Mouse (Mus musculus) forebrain, embryonic 13.5 days (tissue): Measurements from ENCODE around the gene Hspa14. TPM values are rescaled to one million over a fixed set of nuclear protein-coding genes. Genes with fewer than 3 reads are reported as not detected.

Experiments
- ATAC-seq: fragments of 200-750 bp; cut with Nextera tagmentation; 2 replicates; pipeline ENCODE4 v1.8.0; 2017
- H3K27ac ChIP-seq: fragments of 300-500 bp; sonication (generic); 2 replicates; pipeline ENCODE4 v1.5.1; 2015; ENCODE audit warnings: inconsistent platforms, mild to moderate bottlenecking, moderate library complexity
- H3K27me3 ChIP-seq: fragments of 300-500 bp; sonication (generic); 2 replicates; pipeline ENCODE4 v1.6.1; 2015; ENCODE audit warnings: mild to moderate bottlenecking, inconsistent platforms
- H3K36me3 ChIP-seq: fragments of 300-500 bp; sonication (generic); 2 replicates; pipeline ENCODE4 v1.6.1; 2015; ENCODE audit warnings: mild to moderate bottlenecking, inconsistent platforms; ENCODE audit not compliant: poor library complexity, severe bottlenecking
- H3K4me1 ChIP-seq: fragments of 300-500 bp; sonication (generic); 2 replicates; pipeline ENCODE4 v1.6.1; 2015; ENCODE audit warnings: inconsistent platforms
- H3K4me2 ChIP-seq: fragments of 300-500 bp; sonication (generic); 2 replicates; pipeline ENCODE4 v1.6.1; 2015; ENCODE audit warnings: inconsistent platforms, mild to moderate bottlenecking, moderate library complexity
- H3K4me3 ChIP-seq: fragments of 300-500 bp; sonication (generic); 2 replicates; pipeline ENCODE4 v1.5.1; 2015; ENCODE audit warnings: mild to moderate bottlenecking, inconsistent platforms
- H3K9ac ChIP-seq: fragments of 300-500 bp; sonication (generic); 2 replicates; pipeline ENCODE4 v1.6.1; 2015; ENCODE audit warnings: mild to moderate bottlenecking, inconsistent platforms
- H3K9me3 ChIP-seq: fragments of 300-500 bp; sonication (generic); replicated peaks from 2 replicates; pipeline ENCODE4 v1.6.1; 2016; ENCODE audit warnings: inconsistent platforms
- WGBS: fragments of 180-500 bp; shearing (Covaris S2); methylation state at CpG from one replicate; pipeline ENCODE4 v1.1.7; 2015; 5-methylcytosine and 5-hydroxymethylcytosine counted together
- polyA plus RNA-seq: library from polyadenylated mRNA; unstranded; fragments of >200 nt; fragmentation: Nextera tagmentation; extraction: Ambion mirVana; gene quantifications from 2 replicates; pipeline ENCODE4 v1.2.1, GENCODE M21; 2015

The Hspa14 gene
- polyA plus RNA-seq, 1 experiment from 2014 or later = 93.6 TPM

- H3K9ac ChIP-seq = peak overlapping the region; percentile 70; the same call in 1 of the 2 replicates
- ATAC-seq = no peak
- no peak overlapping the region for H3K27ac ChIP-seq
- peaks cover 18% of the 10 kb centered on the region for H3K4me1 ChIP-seq
- H3K4me2 ChIP-seq = peak overlapping the region; percentile 69
- H3K9me3 ChIP-seq = no peaks in the 10 kb centered on the region
- peaks cover 7% of the 10 kb centered on the region; the same call in 1 of the 2 replicates for H3K36me3 ChIP-seq
- H3K4me3 ChIP-seq = peak overlapping the region; percentile 90
- WGBS = 62% methylated on average over 3 of the region's 3 CpGs
- no peaks in the 10 kb centered on the region for H3K27me3 ChIP-seq
Measured at GRCm38 (mm10) chr2:3475746-3476251, 36.8 kb downstream of the Hspa14 start.

GRCm38 (mm10) chr2:3474861-3475283 is 37.7 kb downstream of the Hspa14 start, which contains the start of gene Suv39h2:
Gene Suv39h2, minus strand, starts transcription at chr2:3475031.
- no peaks in the 10 kb centered on the region for H3K9me3 ChIP-seq
- peak; percentile 97 for ATAC-seq
- peak within 1 kb of the TSS; percentile 90 for H3K4me3 ChIP-seq
- WGBS = under 1% methylated on average over 42 of the region's 42 CpGs
- H3K27ac ChIP-seq = peak within 1 kb of the TSS; percentile 95
- H3K36me3 ChIP-seq = peaks cover 9% of the 10 kb centered on the region
- no peaks in the 10 kb centered on the region for H3K27me3 ChIP-seq
- peaks cover 18% of the 10 kb centered on the region for H3K4me1 ChIP-seq
- H3K9ac ChIP-seq = peak within 1 kb of the TSS; percentile 89
- H3K4me2 ChIP-seq = peak within 1 kb of the TSS; percentile 69

GRCm38 (mm10) chr2:3474361-3474805 is 38.2 kb downstream of the Hspa14 start:
- Histone ChIP-seq H3K27ac (peak overlapping the region; percentile 95), H3K9ac (peak overlapping the region; percentile 89), H3K27me3 (no peaks in the 10 kb centered on the region), H3K4me2 (peak overlapping the region; percentile 69), H3K9me3 (no peaks in the 10 kb centered on the region), H3K4me1 (peaks cover 18% of the 10 kb centered on the region), H3K36me3 (peaks cover 14% of the 10 kb centered on the region), H3K4me3 (peak overlapping the region; percentile 90)
- peak; percentile 83 for ATAC-seq
- under 1% methylated on average over 45 of the region's 46 CpGs for WGBS

GRCm38 (mm10) chr2:3473891-3474290 is 38.7 kb downstream of the Hspa14 start:
- H3K36me3 ChIP-seq = peaks cover 14% of the 10 kb centered on the region
- H3K4me3 ChIP-seq = peak overlapping the region; percentile 90
- no peaks in the 10 kb centered on the region for H3K9me3 ChIP-seq
- H3K4me2 ChIP-seq = peak overlapping the region; percentile 69
- under 1% methylated on average over 12 of the region's 12 CpGs for WGBS
- H3K4me1 ChIP-seq = peaks cover 18% of the 10 kb centered on the region
- peak overlapping the region; percentile 89 for H3K9ac ChIP-seq
- no peak for ATAC-seq
- peak overlapping the region; percentile 95 for H3K27ac ChIP-seq
- H3K27me3 ChIP-seq = no peaks in the 10 kb centered on the region

GRCm38 (mm10) chr2:3456590-3456989 is 56.0 kb downstream of the Hspa14 start:
- Histone ChIP-seq H3K4me3 (no peak overlapping the region), H3K27ac (no peak overlapping the region), H3K9me3 (no peaks in the 10 kb centered on the region), H3K36me3 (peaks cover 73% of the 10 kb centered on the region), H3K4me1 (no peaks in the 10 kb centered on the region), H3K27me3 (no peaks in the 10 kb centered on the region), H3K9ac (no peak overlapping the region), H3K4me2 (no peak overlapping the region)
- no peak for ATAC-seq
- WGBS = 82% methylated on average over 4 of the region's 4 CpGs

GRCm38 (mm10) chr2:3453096-3453495 is 59.5 kb downstream of the Hspa14 start:
- no peak for ATAC-seq
- Histone ChIP-seq H3K27ac (no peak overlapping the region), H3K4me3 (no peak overlapping the region), H3K4me1 (no peaks in the 10 kb centered on the region), H3K27me3 (no peaks in the 10 kb centered on the region), H3K9ac (no peak overlapping the region), H3K36me3 (peaks cover 63% of the 10 kb centered on the region), H3K9me3 (no peaks in the 10 kb centered on the region), H3K4me2 (no peak overlapping the region)
- 91% methylated on average over 3 of the region's 3 CpGs for WGBS

- H3K36me3 ChIP-seq = peaks cover 62% of the 10 kb centered on the region
Measured at GRCm38 (mm10) chr2:3449431-3449830, 63.2 kb downstream of the Hspa14 start.

GRCm38 (mm10) chr2:3445984-3446383 is 66.6 kb downstream of the Hspa14 start:
- ATAC-seq = no peak
- H3K27me3 ChIP-seq = no peaks in the 10 kb centered on the region
- no peaks in the 10 kb centered on the region for H3K4me1 ChIP-seq
- peaks cover 61% of the 10 kb centered on the region for H3K36me3 ChIP-seq
- H3K4me2 ChIP-seq = no peak overlapping the region
- no peak overlapping the region for H3K27ac ChIP-seq
- H3K9me3 ChIP-seq = no peaks in the 10 kb centered on the region
- no peak overlapping the region for H3K4me3 ChIP-seq
- WGBS = 85% methylated on average over 4 of the region's 4 CpGs
- H3K9ac ChIP-seq = no peak overlapping the region

More at GRCm38 (mm10) chr2:3449431-3449830, 63.2 kb downstream of the Hspa14 start:
- Histone ChIP-seq H3K9ac (no peak overlapping the region), H3K4me1 (no peaks in the 10 kb centered on the region), H3K9me3 (no peaks in the 10 kb centered on the region), H3K4me2 (no peak overlapping the region), H3K27ac (no peak overlapping the region), H3K4me3 (no peak overlapping the region), H3K27me3 (no peaks in the 10 kb centered on the region)
- ATAC-seq = no peak
- WGBS = 81% methylated on average over 2 of the region's 2 CpGs

GRCm38 (mm10) chr2:3444206-3444605 is 68.4 kb downstream of the Hspa14 start:
- no peak for ATAC-seq
- H3K9me3 ChIP-seq = no peaks in the 10 kb centered on the region
- no peaks in the 10 kb centered on the region for H3K27me3 ChIP-seq
- H3K4me2 ChIP-seq = no peak overlapping the region
- H3K4me3 ChIP-seq = no peak overlapping the region
- WGBS = 73% methylated on average over 7 of the region's 7 CpGs
- H3K9ac ChIP-seq = no peak overlapping the region
- no peaks in the 10 kb centered on the region for H3K4me1 ChIP-seq
- no peak overlapping the region for H3K27ac ChIP-seq
- peaks cover 57% of the 10 kb centered on the region for H3K36me3 ChIP-seq

Other genes with a start within 250 kb of the Hspa14 start
- gene Nmt2, start 228.6 kb downstream of the Hspa14 start, polyA plus RNA-seq = 84.7 and 90.2 TPM in 2 replicates
- 15.0 and 16.5 TPM in 2 replicates for gene Rpp38, start 180.2 kb downstream of the Hspa14 start, polyA plus RNA-seq
- 0.58 and 1.2 TPM in 2 replicates for gene Acbd7, start 176.6 kb downstream of the Hspa14 start, polyA plus RNA-seq
- gene Olah, start 115.6 kb downstream of the Hspa14 start, polyA plus RNA-seq = not detected in 2 replicates
- gene Meig1, start 90.2 kb downstream of the Hspa14 start, polyA plus RNA-seq = 3.6 and 5.3 TPM in 2 replicates
- gene Dclre1c, start 88.7 kb downstream of the Hspa14 start, polyA plus RNA-seq = 8.1 and 9.3 TPM in 2 replicates
- gene Suv39h2, start 37.8 kb downstream of the Hspa14 start, polyA plus RNA-seq = 27.0 and 28.6 TPM in 2 replicates
- gene Gm45902, start within 50 bp of the Hspa14 start, polyA plus RNA-seq = 7.8 and 9.2 TPM in 2 replicates
- 0.20 and 0.31 TPM in 2 replicates for gene Cdnf, start 216 bp upstream of the Hspa14 start, polyA plus RNA-seq
- 43.5 and 45.2 TPM in 2 replicates for gene Fam107b, start 57.7 kb upstream of the Hspa14 start, polyA plus RNA-seq